Mouse (Mus musculus) thymus, postnatal 25 days (tissue): Measurements from ENCODE around the gene Shld1.

ENCODE experiments used
- DNase-seq: peaks from one replicate; pipeline ENCODE4 v3.0.0; 2022

Gene Shld1

GRCm38 (mm10) chr2:132692320-132692719 lies 5.6 kb downstream of the Shld1 start:
- no peak for DNase-seq

DNA sequence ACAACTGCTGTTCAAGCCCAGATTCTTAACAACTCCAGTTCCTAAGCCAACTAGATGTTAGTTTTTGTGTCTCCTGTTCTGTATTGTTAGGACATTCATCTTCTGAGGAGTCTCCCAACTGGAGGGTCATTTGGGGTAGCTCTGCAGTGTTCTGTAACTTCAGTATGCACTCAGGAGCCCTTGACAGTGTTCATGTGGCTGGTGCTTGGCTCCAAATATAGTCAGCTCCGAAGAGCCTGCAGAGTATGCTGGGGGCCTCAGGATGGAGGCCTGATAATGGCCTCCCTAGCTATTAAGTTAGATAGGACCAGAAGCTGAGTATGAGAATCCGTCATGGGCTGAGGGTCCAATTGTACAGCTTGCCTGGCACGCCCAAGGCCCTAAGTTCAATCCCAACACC lies 7.2 kb downstream of the Shld1 start:
- DNase-seq, result no peak

DNA sequence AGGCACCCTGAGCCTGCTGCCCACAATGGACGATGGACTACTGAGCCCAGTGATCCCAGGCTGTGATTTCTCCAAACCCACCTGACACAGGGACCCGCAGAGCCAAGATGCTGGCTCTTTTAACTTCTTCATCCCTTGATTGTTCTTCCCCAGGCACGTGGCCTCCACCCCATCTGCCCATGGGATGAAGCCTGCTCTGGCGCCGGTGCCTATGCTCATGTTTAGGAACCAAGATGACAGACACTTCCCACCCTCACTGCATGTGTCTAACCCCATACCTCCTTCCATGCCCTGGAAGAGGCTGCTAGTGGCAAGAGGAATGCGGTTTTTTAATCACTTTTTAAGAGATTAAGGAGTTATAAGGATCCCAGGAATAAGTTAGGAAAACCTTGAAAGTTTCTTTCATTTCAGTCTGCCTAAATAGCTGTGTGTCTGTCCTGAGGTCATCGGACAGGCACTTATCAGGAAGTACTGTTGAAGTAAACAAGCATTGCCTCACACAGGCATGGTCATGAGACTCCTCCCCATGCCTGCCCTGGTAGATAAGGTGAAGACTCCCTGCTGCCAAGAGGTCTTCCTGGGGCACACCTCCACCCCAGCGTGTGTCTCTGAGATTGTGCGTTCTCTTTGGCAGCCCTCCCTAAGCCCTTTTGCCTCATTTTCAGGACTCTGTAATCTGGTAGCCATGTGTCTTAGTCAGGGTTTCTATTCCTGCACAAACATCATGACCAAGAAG lies 8.8 kb downstream of the Shld1 start:
- DNase-seq, result no peak

GRCm38 (mm10) chr2:132696519-132696918 lies 9.8 kb downstream of the Shld1 start:
- DNase-seq, result no peak

- DNase-seq, result no peak
Measured at GRCm38 (mm10) chr2:132697256-132697655, 10.5 kb downstream of the Shld1 start.

GRCm38 (mm10) chr2:132697695-132698094 lies 11.0 kb downstream of the Shld1 start:
- no peak for DNase-seq

DNA sequence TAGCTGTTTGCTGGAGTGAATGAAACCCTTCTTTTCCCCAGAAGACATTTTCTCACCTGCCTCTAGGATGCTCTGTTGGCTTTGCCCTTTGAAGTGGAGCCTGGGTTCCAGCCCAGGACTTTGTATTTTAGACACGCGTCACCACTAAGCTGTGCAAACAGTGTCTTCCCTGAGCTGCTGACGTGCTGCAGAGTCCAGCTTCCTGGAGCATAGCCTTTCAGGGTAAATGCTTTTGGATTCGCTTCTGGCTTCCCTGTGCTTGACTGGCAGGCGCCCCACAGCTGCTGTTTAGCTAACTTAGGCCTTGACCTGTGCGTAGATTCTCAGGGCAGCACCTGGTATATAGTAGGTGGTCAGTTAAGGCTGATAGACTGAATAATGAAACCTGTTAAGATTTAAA lies 11.7 kb downstream of the Shld1 start:
- no peak for DNase-seq

- DNase-seq, result no peak
Measured at GRCm38 (mm10) chr2:132700921-132701320, 14.2 kb downstream of the Shld1 start.

- peak; percentile 74 for DNase-seq
Measured at GRCm38 (mm10) chr2:132701451-132701886, 14.7 kb downstream of the Shld1 start.

DNA sequence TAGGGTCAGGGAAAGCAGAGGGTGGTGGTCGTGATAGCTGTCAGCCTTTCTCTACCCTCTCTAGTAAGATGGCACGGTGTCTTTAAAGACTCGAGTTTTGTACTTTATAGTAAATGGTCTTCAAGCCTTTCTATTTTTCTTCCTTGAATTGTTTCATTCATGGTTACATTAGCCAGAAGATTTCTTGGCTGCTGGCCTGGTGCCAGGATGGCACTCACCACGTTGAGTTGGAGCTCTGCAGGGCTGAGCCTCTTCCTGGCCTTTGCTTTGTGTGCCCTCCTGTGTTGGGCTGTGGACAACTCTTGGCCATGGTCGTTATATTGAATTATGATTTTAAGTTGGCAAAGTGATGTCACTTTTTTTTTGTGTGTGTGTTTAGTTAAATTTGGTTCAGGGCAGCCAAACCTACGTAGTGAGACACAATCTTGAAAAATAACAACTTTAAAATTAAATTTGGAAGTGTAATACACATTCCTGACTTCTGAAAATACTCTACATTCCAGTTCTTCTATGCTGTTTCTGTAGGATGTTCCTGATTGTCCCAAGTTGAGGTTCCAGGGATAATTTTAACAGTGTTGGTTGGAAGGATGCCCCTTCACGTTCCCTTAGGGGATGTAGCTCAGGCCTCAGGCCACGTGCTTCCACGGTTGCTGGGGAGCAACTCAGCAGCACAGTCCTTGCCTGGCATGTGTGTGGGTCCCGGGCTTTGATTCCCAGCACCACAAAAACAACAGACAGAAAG lies 18.7 kb downstream of the Shld1 start:
- no peak for DNase-seq

DNA sequence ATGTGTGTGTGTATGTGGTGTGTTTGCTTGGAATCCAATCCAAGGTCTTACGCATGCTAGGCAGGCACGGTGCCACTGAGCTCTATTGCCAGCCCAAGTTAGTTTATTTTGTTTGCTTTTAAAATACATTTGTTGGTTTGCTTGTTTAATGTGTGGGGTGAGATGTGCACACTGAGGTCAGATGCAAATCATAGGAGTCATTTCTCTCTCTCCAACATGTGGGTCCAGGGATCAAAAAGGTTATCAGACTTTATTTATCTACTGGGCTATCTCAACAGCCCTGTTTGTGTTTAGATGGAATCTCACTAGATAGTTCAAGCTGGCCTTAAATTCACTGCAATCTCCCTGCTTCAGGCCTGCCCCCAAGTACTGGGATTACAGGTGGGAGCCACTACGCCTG lies 19.6 kb downstream of the Shld1 start:
- DNase-seq, result no peak

DNA sequence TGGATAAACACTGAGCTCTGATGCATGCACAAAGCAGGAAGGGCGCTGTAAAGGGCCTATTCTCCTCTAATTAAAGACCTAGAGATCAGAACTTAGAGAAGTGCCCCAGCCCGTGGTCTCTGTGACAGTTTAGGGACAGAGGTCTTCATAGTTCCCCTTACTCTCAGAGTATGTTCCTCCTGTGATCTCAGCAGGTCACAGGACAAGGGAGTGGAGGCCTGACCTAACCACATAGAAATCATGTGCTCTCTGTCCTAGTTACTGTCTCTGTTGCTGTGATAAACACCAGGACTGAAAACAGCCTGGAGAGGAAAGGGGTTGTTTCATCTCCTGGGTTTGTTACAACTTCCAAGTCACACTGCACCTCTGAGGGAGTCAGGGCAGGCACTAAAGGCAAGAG lies 23.8 kb downstream of the Shld1 start:
- DNase-seq, result no peak

DNA sequence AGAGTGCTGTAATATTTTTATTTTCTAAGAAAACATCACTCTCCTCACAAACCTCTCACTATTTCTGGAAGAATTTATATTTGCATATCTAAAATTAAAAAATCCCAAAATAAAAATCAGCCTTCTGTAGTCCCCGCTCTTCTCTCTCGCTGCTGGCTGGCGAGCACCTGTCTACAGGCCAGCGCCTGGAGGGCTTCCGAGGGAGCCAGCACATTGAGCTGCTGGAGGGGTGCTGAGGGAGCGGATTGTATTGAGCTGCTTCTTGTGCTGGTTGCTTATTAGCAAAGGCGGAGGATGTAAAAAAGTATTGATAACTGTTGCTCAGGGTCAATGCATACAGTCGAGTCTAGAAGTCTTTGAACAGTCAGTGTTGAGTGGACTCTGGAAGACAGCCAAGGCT lies 25.3 kb downstream of the Shld1 start:
- DNase-seq, result no peak

- DNase-seq, result no peak
Measured at GRCm38 (mm10) chr2:132714522-132714921, 27.8 kb downstream of the Shld1 start.

DNA sequence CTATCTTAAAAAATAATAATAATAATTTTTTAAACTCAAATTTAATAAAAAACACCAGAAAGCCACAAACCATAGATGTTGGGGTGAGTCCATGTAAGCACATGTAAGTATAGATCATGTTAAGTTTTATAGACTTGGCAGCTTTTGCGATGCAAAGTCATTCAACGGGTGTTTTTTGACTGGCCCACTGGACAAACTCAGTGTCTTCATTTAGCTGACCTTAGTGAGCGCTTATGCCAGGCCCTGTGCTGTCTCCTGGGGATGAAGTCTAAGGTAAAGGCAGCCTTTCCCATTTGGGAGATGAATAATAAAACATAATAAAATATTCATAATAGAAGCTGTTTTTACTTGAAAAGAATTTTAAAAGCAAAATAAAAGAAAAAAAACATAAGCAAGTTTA lies 28.2 kb downstream of the Shld1 start:
- no peak for DNase-seq

GRCm38 (mm10) chr2:132715421-132716070 lies 28.8 kb downstream of the Shld1 start:
- DNase-seq, result no peak

GRCm38 (mm10) chr2:132716154-132716553 lies 29.4 kb downstream of the Shld1 start:
- peak; percentile 61 for DNase-seq

DNA sequence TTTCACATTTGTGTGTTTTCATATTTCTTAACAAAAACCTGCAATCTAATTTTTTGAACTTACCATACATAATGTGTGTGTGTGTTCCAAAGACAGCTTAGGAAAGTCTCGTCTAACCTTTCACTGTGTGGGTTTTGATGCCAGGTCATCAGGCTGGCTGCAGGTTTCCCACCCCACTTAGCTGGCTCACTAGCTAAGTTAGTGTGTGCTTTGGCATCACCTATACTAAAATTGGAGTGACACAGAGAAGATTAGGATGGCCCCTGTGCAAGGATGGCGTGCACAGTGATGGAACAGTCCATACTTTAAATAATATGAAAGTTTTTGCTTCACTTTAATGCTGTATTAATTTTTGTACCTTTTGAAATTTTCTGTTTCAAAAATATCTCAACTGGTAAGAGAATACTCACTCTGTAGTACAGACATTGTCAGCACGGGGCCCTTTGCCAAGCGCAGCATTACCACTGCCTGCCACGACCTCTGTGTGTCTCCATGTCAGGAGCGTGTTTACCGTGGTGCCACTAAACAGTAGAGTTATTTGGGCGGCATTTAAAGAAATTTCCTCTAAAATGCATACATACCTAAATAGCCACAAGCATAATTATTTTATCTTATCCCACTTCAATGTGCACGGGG lies 30.3 kb downstream of the Shld1 start:
- DNase-seq, result no peak

DNA sequence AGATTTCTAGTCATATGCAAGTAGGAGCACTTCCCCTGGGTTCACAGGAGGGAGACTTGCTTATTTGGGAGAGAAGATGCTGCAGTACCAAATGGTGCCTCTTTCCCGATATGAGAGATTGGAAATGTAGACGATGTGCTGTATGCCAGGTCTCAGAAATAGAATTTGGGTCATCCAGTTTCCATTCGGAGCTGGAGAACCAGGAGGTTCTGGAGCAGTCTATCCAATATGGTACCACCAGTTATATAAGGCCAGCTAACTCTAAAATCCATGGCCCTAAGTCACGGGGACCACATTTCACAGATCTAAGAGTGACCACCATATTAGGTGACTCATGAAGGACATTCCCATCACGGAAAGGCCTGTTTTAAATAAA lies 30.8 kb downstream of the Shld1 start:
- DNase-seq, result no peak

- DNase-seq, result no peak
Measured at GRCm38 (mm10) chr2:132720921-132721566, 34.3 kb downstream of the Shld1 start.

GRCm38 (mm10) chr2:132721844-132722243 lies 35.1 kb downstream of the Shld1 start:
- DNase-seq, result no peak

DNA sequence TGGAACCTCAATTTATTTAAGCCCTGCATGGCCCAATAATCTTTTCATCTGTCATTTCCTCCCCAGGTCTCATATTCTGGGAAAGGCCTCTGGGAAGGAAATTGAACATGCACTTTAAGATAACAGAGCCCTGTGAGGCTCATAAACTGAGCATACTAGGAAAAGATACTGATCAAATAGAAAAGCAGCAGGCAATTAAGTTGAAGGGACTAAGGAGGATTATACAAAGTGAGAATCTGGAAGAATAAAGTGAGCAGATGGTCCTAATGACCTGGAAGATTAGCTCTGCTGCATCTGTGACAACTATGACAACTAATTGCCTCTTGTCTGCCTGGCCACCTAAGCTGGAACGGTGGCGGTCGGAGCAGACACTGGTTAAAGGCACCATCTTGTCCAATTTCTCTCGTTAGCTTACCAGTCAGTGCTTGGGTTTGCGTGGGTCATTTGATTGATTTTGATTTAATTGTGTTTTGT lies 37.3 kb downstream of the Shld1 start:
- DNase-seq, result no peak

DNA sequence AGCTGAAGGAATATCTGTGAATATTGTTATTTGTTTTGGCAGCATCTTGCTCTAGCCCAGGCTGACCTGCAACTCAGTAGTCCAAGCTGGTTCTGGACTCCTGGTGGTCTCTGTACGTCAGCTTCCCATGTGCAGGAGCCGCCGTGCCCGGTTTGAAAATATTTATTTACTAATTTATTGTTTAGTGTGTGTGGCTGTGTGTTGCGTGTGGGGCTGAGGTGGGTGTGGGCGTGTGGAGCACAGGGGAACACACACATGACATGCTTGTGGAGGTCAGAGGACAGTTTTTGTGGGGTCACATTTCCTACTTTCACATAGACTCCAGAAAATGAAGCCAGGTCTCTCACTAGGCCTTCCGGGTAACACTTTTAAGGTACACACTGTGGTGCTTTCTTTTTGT lies 37.8 kb downstream of the Shld1 start:
- no peak for DNase-seq
